Mouse (Mus musculus) small intestine, adult 2 months (tissue): Measurements from ENCODE around the gene Olfr384.

ENCODE experiments used
- CTCF ChIP-seq: fragments of 200-500 bp; IDR thresholded peaks from 2 replicates; pipeline ENCODE4 v1.5.1; 2012; ENCODE audit warnings: low read depth, mild to moderate bottlenecking, control low read depth, inconsistent platforms, low read length, moderate library complexity, mixed read lengths; ENCODE audit not compliant: insufficient replicate concordance, insufficient read length; ENCODE audit errors: extremely low read depth
- POLR2A ChIP-seq: fragments of 200-500 bp; IDR thresholded peaks from 2 replicates; pipeline ENCODE4 v1.6.1; 2012; ENCODE audit warnings: low read depth, mild to moderate bottlenecking, control low read depth, inconsistent platforms, low read length, moderate library complexity

- TF ChIP-seq CTCF (no peak), POLR2A (no peak)
These were observed 5.5 kb upstream of the Olfr384 start, which contains the start of gene Olfr385 for GRCm38 (mm10) chr11:73592908-73593307.
